In genomic region chr5:135935641-135936190, GRCm38 (mm10) we compare ENCODE assay signal across 10 mouse cellular contexts. TPM values are rescaled to one million over a fixed set of nuclear protein-coding genes. Genes with fewer than 3 reads are reported as not detected.
DNase-seq lines count a peak whose midpoint lies in the region; ATAC-seq and TF ChIP-seq lines count a peak whose summit lies in the region.
"Had no signal": no experiment of that assay in that cellular context is flagged by ENCODE, and none has a peak within 500 bp of the region (broad histone marks: within the 10 kb centered on the region; RNA-seq: fewer than 3 reads in every experiment).

No protein-coding gene starts in this region.

- H3K4me1 ChIP-seq in hindbrain, embryonic 10.5 days (replicated peaks): peaks cover 23% of the 10 kb centered on the region
- H3K4me1 ChIP-seq in hindbrain, embryonic 12.5 days: peaks cover 28% of the 10 kb centered on the region
- H3K4me1 ChIP-seq in brown adipose tissue, adult 24 weeks (ENCODE audit: control insufficient read depth, insufficient read depth, insufficient read length, low read length): no peaks in the 10 kb centered on the region; the same call in 1 of the 2 replicates
- peaks cover 12% of the 10 kb centered on the region; the same call in 1 of the 2 replicates for H3K4me1 ChIP-seq in hindbrain, postnatal 0 days (ENCODE audit: insufficient read depth, low read length)
- H3K4me1 ChIP-seq in midbrain, embryonic 14.5 days (ENCODE audit: control insufficient read depth, insufficient read depth, low read length): peaks cover 24% of the 10 kb centered on the region

- no peak for TF ChIP-seq CTCF in hindbrain, postnatal 0 days (IDR thresholded peaks at IDR 0.05; ENCODE audit: low read depth)

- peaks cover 18% of the 10 kb centered on the region for H3K36me3 ChIP-seq in hindbrain, embryonic 10.5 days
- peaks cover 14% of the 10 kb centered on the region for H3K36me3 ChIP-seq in hindbrain, embryonic 12.5 days
- H3K36me3 ChIP-seq in hindbrain, postnatal 0 days (ENCODE audit: insufficient read depth, low read length): peaks cover 6% of the 10 kb centered on the region; the same call in 1 of the 2 replicates
- peaks cover 17% of the 10 kb centered on the region for H3K36me3 ChIP-seq in midbrain, embryonic 14.5 days (ENCODE audit: control insufficient read depth, insufficient read depth, low read length)

- H3K9me3 ChIP-seq in hindbrain, embryonic 10.5 days: no peaks in the 10 kb centered on the region
- no peaks in the 10 kb centered on the region for H3K9me3 ChIP-seq in hindbrain, embryonic 12.5 days (replicated peaks)
- no peaks in the 10 kb centered on the region for H3K9me3 ChIP-seq in hindbrain, postnatal 0 days (ENCODE audit: low read length)
- no peaks in the 10 kb centered on the region for H3K9me3 ChIP-seq in midbrain, embryonic 14.5 days (ENCODE audit: control insufficient read depth, low read length)

- 84% methylated on average over 6 of the region's 6 CpGs for WGBS in hindbrain, embryonic 10.5 days
- 79% methylated on average over 6 of the region's 6 CpGs for WGBS in hindbrain, embryonic 12.5 days
- WGBS in hindbrain, postnatal 0 days: 78% methylated on average over 6 of the region's 6 CpGs
- WGBS in midbrain, embryonic 14.5 days: 85% methylated on average over 6 of the region's 6 CpGs

- no peak for ATAC-seq in hindbrain, embryonic 12.5 days (ENCODE audit: low FRiP score)
- no peak for ATAC-seq in hindbrain, postnatal 0 days
- ATAC-seq in midbrain, embryonic 14.5 days (ENCODE audit: low FRiP score, low TSS enrichment): no peak

- no peak overlapping the region for H3K4me3 ChIP-seq in hindbrain, embryonic 10.5 days
- H3K4me3 ChIP-seq in hindbrain, embryonic 12.5 days: no peak overlapping the region
- no peak overlapping the region for H3K4me3 ChIP-seq in brown adipose tissue, adult 24 weeks (ENCODE audit: insufficient read depth, low read depth, low read length)
- H3K4me3 ChIP-seq in hindbrain, postnatal 0 days (ENCODE audit: low read length): no peak overlapping the region
- H3K4me3 ChIP-seq in midbrain, embryonic 14.5 days (replicated peaks; ENCODE audit: low read depth, low read length): no peak overlapping the region

- DNase-seq in hindbrain, embryonic 10.5 days (ENCODE audit: low spot score): no peak
- no peak for DNase-seq in hindbrain, postnatal 0 days (ENCODE audit: low spot score)
- no peak for DNase-seq in midbrain, embryonic 14.5 days
- no peak for DNase-seq in urinary bladder, postnatal 36 days (ENCODE audit: low spot score in 2 of 2)
- no peak for DNase-seq in cerebellum, postnatal 36 days
- DNase-seq: cerebellum, adult 2 months; gastrocnemius, postnatal 25 days had no signal

- peak overlapping the region; percentile 98 for H3K27ac ChIP-seq in hindbrain, embryonic 10.5 days
- H3K27ac ChIP-seq in hindbrain, embryonic 12.5 days: no peak overlapping the region
- peak overlapping the region; percentile 87; the same call in 1 of the 2 replicates for H3K27ac ChIP-seq in brown adipose tissue, adult 24 weeks (replicated peaks; ENCODE audit: low read depth, low read length)
- H3K27ac ChIP-seq in hindbrain, postnatal 0 days: peak overlapping the region; percentile 98
- H3K27ac ChIP-seq in midbrain, embryonic 14.5 days (replicated peaks; ENCODE audit: low read depth, low read length): peak overlapping the region; percentile 97

- no peak overlapping the region for H3K9ac ChIP-seq in hindbrain, embryonic 12.5 days
- H3K9ac ChIP-seq in hindbrain, postnatal 0 days (replicated peaks; ENCODE audit: low read length): no peak overlapping the region
- H3K9ac ChIP-seq in midbrain, embryonic 14.5 days (replicated peaks; ENCODE audit: low read length): no peak overlapping the region

- no peaks in the 10 kb centered on the region for H3K27me3 ChIP-seq in hindbrain, embryonic 10.5 days (ENCODE audit: insufficient read depth, poor library complexity, severe bottlenecking)
- no peaks in the 10 kb centered on the region for H3K27me3 ChIP-seq in hindbrain, embryonic 12.5 days
- H3K27me3 ChIP-seq in hindbrain, postnatal 0 days (ENCODE audit: insufficient read depth, low read length): no peaks in the 10 kb centered on the region
- H3K27me3 ChIP-seq in midbrain, embryonic 14.5 days (ENCODE audit: control insufficient read depth, insufficient read depth, low read length): no peaks in the 10 kb centered on the region

- H3K4me2 ChIP-seq in hindbrain, embryonic 12.5 days (replicated peaks): no peak overlapping the region
- H3K4me2 ChIP-seq in hindbrain, postnatal 0 days (ENCODE audit: low read depth, low read length): no peak overlapping the region
- H3K4me2 ChIP-seq in midbrain, embryonic 14.5 days (ENCODE audit: low read length): no peak overlapping the region

RNA-seq across cellular contexts. Expression of gene Ywhag, which starts 1.3 kb away (rescaled TPM):
- 274 and 348 TPM in 2 replicates for polyA plus RNA-seq in hindbrain, embryonic 10.5 days (2016; fragmentation: Nextera tagmentation; extraction: Ambion mirVana)
- polyA plus RNA-seq in hindbrain, embryonic 12.5 days (2016; fragmentation: Nextera tagmentation; extraction: Ambion mirVana): 469 and 505 TPM in 2 replicates
- polyA plus RNA-seq in brown adipose tissue, adult 24 weeks (2012; ENCODE audit: insufficient read depth, insufficient read length, missing spikeins): 499 and 545 TPM in 2 replicates
- total RNA-seq in hindbrain, postnatal 0 days (2014; rRNA removed): 334 and 336 TPM in 2 replicates
- 734 and 782 TPM in 2 replicates for polyA plus RNA-seq in hindbrain, postnatal 0 days (2015; fragmentation: Nextera tagmentation; extraction: Ambion mirVana)
- polyA plus RNA-seq in midbrain, embryonic 14.5 days (2014; fragmentation: Nextera tagmentation; extraction: Ambion mirVana): 420 and 582 TPM in 2 replicates

RNA-seq across cellular contexts. Expression of gene Ssc4d, which starts 38.6 kb away (rescaled TPM):
- polyA plus RNA-seq in hindbrain, embryonic 10.5 days (2016; fragmentation: Nextera tagmentation; extraction: Ambion mirVana): 1.3 and 1.6 TPM in 2 replicates
- polyA plus RNA-seq in hindbrain, embryonic 12.5 days (2016; fragmentation: Nextera tagmentation; extraction: Ambion mirVana): 1.7 and 3.7 TPM in 2 replicates
- 2.9 and 6.7 TPM in 2 replicates for polyA plus RNA-seq in brown adipose tissue, adult 24 weeks (2012; ENCODE audit: insufficient read depth, insufficient read length, missing spikeins)
- 6.5 and 18.9 TPM in 2 replicates for total RNA-seq in hindbrain, postnatal 0 days (2014; rRNA removed)
- polyA plus RNA-seq in hindbrain, postnatal 0 days (2015; fragmentation: Nextera tagmentation; extraction: Ambion mirVana): 3.6 and 3.8 TPM in 2 replicates
- polyA plus RNA-seq in midbrain, embryonic 14.5 days (2014; fragmentation: Nextera tagmentation; extraction: Ambion mirVana): 1.4 and 1.9 TPM in 2 replicates

RNA-seq across cellular contexts. Expression of gene Zp3, which starts 44.2 kb away (rescaled TPM):
- not detected in 2 replicates for polyA plus RNA-seq in hindbrain, embryonic 10.5 days (2016; fragmentation: Nextera tagmentation; extraction: Ambion mirVana)
- 0.32 TPM in 1 of 2 replicates, not detected in the other for polyA plus RNA-seq in hindbrain, embryonic 12.5 days (2016; fragmentation: Nextera tagmentation; extraction: Ambion mirVana)
- polyA plus RNA-seq in brown adipose tissue, adult 24 weeks (2012; ENCODE audit: insufficient read depth, insufficient read length, missing spikeins): not detected in 2 replicates
- 0.10 TPM in 1 of 2 replicates, not detected in the other for total RNA-seq in hindbrain, postnatal 0 days (2014; rRNA removed)
- polyA plus RNA-seq in hindbrain, postnatal 0 days (2015; fragmentation: Nextera tagmentation; extraction: Ambion mirVana): 0.18 and 0.39 TPM in 2 replicates
- 0.16 TPM in 1 of 2 replicates, not detected in the other for polyA plus RNA-seq in midbrain, embryonic 14.5 days (2014; fragmentation: Nextera tagmentation; extraction: Ambion mirVana)
- total RNA-seq: gastrocnemius, postnatal 25 days had no signal

RNA-seq across cellular contexts. Expression of gene Hspb1, which starts 48.0 kb away (rescaled TPM):
- 10.6 and 24.0 TPM in 2 replicates for polyA plus RNA-seq in hindbrain, embryonic 10.5 days (2016; fragmentation: Nextera tagmentation; extraction: Ambion mirVana)
- polyA plus RNA-seq in hindbrain, embryonic 12.5 days (2016; fragmentation: Nextera tagmentation; extraction: Ambion mirVana): 23.9 and 34.1 TPM in 2 replicates
- 233 and 423 TPM in 2 replicates for polyA plus RNA-seq in brown adipose tissue, adult 24 weeks (2012; ENCODE audit: insufficient read depth, insufficient read length, missing spikeins)
- total RNA-seq in hindbrain, postnatal 0 days (2014; rRNA removed): 29.4 and 29.6 TPM in 2 replicates
- polyA plus RNA-seq in hindbrain, postnatal 0 days (2015; fragmentation: Nextera tagmentation; extraction: Ambion mirVana): 28.0 and 30.0 TPM in 2 replicates
- polyA plus RNA-seq in midbrain, embryonic 14.5 days (2014; fragmentation: Nextera tagmentation; extraction: Ambion mirVana): 5.5 and 6.4 TPM in 2 replicates
- total RNA-seq: megakaryocyte, adult 5-6 weeks had no signal

RNA-seq across cellular contexts. Expression of gene Dtx2, which starts 58.9 kb away (rescaled TPM):
- polyA plus RNA-seq in hindbrain, embryonic 10.5 days (2016; fragmentation: Nextera tagmentation; extraction: Ambion mirVana): 34.8 and 38.1 TPM in 2 replicates
- polyA plus RNA-seq in hindbrain, embryonic 12.5 days (2016; fragmentation: Nextera tagmentation; extraction: Ambion mirVana): 31.4 and 34.5 TPM in 2 replicates
- polyA plus RNA-seq in brown adipose tissue, adult 24 weeks (2012; ENCODE audit: insufficient read depth, insufficient read length, missing spikeins): 16.2 and 18.3 TPM in 2 replicates
- 23.5 and 28.6 TPM in 2 replicates for total RNA-seq in hindbrain, postnatal 0 days (2014; rRNA removed)
- 17.4 and 17.9 TPM in 2 replicates for polyA plus RNA-seq in hindbrain, postnatal 0 days (2015; fragmentation: Nextera tagmentation; extraction: Ambion mirVana)
- polyA plus RNA-seq in midbrain, embryonic 14.5 days (2014; fragmentation: Nextera tagmentation; extraction: Ambion mirVana): 23.0 and 24.0 TPM in 2 replicates
